Mouse (Mus musculus) kidney, adult 2 months (tissue): Measurements from ENCODE around the gene Smim4.
A peak's percentile ranks its signal among the peaks of the same experiment; 100 is the strongest.

ENCODE experiments used
- CTCF ChIP-seq: fragments of 200-500 bp; conservative IDR thresholded peaks from 2 replicates; pipeline ENCODE4 v1.5.1; 2011; ENCODE audit warnings: low read depth, mild to moderate bottlenecking, control low read depth, low read length, moderate library complexity, mixed read lengths; ENCODE audit not compliant: insufficient read depth, insufficient read length
- POLR2A ChIP-seq: fragments of 200-500 bp; IDR thresholded peaks from one replicate; pipeline ENCODE4 v1.6.1; 2011; ENCODE audit warnings: low read depth, low read length, control low read depth

DNA sequence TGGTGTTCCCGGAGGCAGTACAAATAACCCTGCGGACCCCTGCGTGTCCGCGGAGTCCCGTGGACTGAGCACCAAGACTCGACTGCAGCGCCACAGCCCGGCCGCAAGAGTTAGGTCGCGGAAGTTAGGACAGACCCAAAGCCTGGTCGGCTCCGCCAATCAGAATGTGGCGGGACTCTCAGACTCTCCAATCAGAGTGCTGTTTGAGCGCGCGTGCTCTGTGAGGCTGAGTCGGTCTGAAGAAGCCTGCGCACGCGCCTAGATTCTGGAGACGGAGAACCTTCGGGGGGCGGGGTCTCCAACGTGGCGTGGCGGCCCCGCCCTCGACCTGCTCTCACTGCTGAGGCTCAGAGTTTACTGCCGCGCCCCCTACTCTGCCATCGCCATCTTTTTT, at the start of gene Smim4:
- TF ChIP-seq CTCF (peak; percentile 53), POLR2A (peak; percentile 93)
